Mouse (Mus musculus): ENCODE data around the gene Klf17. TPM values are rescaled to one million over a fixed set of nuclear protein-coding genes. Genes with fewer than 3 reads are reported as not detected.

Gene Klf17
- not detected in 2 replicates for polyA plus RNA-seq (2015; fragmentation: Nextera tagmentation; extraction: Ambion mirVana)

DNA sequence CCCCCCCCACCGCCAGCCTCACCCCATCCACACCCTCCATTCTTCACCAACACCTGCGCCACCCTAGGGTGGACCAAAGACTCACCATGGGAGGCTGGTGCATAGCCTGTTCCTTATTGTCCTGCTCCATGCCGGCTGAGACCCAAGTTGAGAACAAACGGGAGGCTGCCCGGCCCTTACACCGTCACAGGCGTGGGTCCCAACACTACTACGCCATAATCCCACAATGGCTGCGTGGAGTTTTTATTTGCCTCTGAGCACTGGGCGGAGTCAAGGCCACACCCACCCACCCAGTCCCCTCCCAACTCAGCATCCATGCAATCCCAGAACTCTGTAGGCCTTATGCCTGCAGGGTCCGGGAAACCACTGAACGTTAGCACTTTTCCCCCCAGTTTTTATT is at the start of gene Klf17:
TSS of gene Klf17 (minus strand) at position 233 of the 400 bp plus-strand sequence.
- Histone ChIP-seq H3K27me3 (no peaks in the 10 kb centered on the region), H3K36me3 (no peaks in the 10 kb centered on the region), H3K9me3 (replicated peaks) (no peaks in the 10 kb centered on the region), H3K4me3 (replicated peaks) (no peak within 1 kb of the TSS), H3K27ac (no peak within 1 kb of the TSS), H3K4me2 (no peak within 1 kb of the TSS), H3K4me1 (replicated peaks) (no peaks in the 10 kb centered on the region), H3K9ac (no peak within 1 kb of the TSS)
- ATAC-seq (ENCODE audit: low read depth): no peak
- no peak for DNase-seq
- WGBS (ENCODE audit: insufficient replicate concordance): 69% methylated on average over 12 of the region's 12 CpGs

DNA sequence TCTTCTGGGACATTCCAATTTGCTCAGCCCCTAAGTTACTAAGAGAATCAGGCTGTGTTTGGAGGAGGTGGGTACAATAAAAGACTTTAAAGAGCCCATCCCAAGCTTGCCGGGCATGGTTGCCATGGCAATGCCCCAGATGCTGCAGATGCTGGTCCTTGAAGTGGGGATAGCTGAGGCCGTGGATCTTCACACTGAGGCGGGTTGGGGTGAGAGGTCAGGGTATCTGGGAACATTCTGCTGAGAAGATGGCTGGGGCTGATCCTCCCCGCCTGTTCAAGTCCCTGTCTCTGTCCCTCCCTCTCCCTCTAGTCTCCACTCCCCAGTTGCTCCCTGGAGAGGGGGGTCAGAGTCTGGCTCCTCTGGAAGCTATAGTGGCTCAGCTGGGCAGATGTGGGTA is 48.9 kb upstream of the Klf17 start:
- Histone ChIP-seq H3K27me3 (0 out of 2 replicates have a peak, but pooled peaks cover 7% of the 10 kb centered on the region), H3K27ac (no peak overlapping the region), H3K4me1 (replicated peaks) (peaks cover 8% of the 10 kb centered on the region), H3K9me3 (replicated peaks) (no peaks in the 10 kb centered on the region; the same call in 1 of the 2 replicates), H3K4me2 (no peak overlapping the region), H3K4me3 (replicated peaks) (no peak overlapping the region), H3K9ac (no peak overlapping the region), H3K36me3 (no peaks in the 10 kb centered on the region)
- DNase-seq (no peak), ATAC-seq (ENCODE audit: low read depth) (no peak)
- 53% methylated on average over 4 of the region's 4 CpGs for WGBS (ENCODE audit: insufficient replicate concordance)

DNA sequence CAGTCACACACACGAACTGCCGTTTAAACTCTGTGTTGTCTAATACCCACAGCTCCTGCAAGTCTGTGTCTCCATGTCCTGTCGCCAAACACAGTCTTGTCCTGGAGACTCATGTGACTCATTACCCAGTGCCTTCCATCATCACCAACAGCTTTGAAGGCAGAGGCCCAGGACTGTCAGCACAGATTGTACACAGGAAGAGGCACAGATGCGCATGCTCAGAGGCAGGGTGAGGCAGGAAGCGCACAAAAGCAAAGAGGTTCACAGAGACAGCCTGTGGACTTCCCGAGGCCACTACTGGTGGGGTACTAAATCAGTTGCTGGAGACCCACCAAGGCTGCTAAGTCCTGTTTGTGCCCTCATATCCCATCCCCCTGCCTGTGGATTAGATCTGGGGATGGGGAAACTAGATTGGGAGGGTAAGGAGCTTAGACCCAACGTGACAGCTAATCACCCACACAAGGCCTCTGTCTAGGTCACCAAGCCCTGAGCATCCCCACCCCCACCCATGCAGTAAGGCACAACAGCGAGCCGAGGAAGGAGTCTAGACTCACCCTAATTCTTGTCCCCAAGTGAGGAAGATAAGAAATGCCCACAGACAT is 48.2 kb upstream of the Klf17 start:
- H3K36me3 ChIP-seq: no peaks in the 10 kb centered on the region
- no peaks in the 10 kb centered on the region; the same call in 1 of the 2 replicates for H3K9me3 ChIP-seq (replicated peaks)
- no peak overlapping the region for H3K4me3 ChIP-seq (replicated peaks)
- H3K4me2 ChIP-seq: no peak overlapping the region
- 0 out of 2 replicates have a peak, but pooled peaks cover 7% of the 10 kb centered on the region for H3K27me3 ChIP-seq
- no peak overlapping the region for H3K9ac ChIP-seq
- 38% methylated on average over 9 of the region's 9 CpGs for WGBS (ENCODE audit: insufficient replicate concordance)
- DNase-seq (no peak), ATAC-seq (ENCODE audit: low read depth) (no peak)
- peaks cover 8% of the 10 kb centered on the region for H3K4me1 ChIP-seq (replicated peaks)
- no peak overlapping the region for H3K27ac ChIP-seq

DNA sequence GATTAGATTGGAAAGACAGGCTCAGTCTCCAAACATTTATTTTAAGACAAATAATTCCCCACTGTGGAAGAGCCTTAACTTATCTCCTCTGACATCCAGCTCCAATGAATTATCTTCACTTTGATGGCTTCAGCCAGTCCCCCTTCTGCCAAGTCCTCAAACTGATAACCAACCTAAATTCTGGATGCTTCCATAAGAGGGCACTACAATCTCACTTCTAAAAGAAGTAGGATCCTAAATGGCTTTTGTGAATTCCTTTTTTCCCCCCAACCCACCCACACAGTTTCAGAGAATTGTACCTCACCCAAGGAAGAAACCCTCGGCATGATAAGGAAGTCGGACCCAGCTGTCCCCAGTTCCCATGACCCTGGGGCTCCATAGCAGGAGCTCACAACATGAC is 45.5 kb upstream of the Klf17 start:
- ATAC-seq (ENCODE audit: low read depth): no peak
- DNase-seq: no peak

DNA sequence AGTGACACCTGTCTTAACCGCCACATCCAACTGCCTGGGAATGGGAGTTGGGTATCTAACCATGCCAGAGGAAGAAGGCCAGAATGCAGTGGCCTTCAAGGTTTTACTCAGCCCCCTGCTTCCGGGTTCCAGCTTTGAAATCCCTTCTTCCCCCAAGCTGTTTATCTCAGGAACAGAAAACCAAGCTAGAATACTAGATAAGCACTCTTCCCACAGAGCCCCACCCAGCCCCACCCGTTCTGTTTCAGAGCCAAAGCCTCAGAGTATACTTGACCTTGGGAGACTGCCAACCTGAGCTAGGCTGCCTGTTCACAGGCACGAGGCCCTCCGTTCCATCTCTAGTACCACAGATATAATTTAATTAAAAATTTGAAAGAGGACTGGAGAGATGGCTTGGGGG is 41.5 kb upstream of the Klf17 start:
- H3K9ac ChIP-seq: peak overlapping the region; percentile 29; the same call in 1 of the 2 replicates
- peak; percentile 34 for DNase-seq

More for the DNA sequence above, 45.5 kb upstream of the Klf17 start:
- no peak overlapping the region for H3K9ac ChIP-seq
- no peak overlapping the region for H3K27ac ChIP-seq
- H3K4me2 ChIP-seq: no peak overlapping the region
- peaks cover 9% of the 10 kb centered on the region; the same call in 1 of the 2 replicates for H3K27me3 ChIP-seq
- 52% methylated on average over 2 of the region's 2 CpGs for WGBS (ENCODE audit: insufficient replicate concordance)
- H3K9me3 ChIP-seq (replicated peaks): no peaks in the 10 kb centered on the region; the same call in 1 of the 2 replicates
- peaks cover 26% of the 10 kb centered on the region for H3K4me1 ChIP-seq (replicated peaks)
- no peaks in the 10 kb centered on the region for H3K36me3 ChIP-seq
- no peak overlapping the region for H3K4me3 ChIP-seq (replicated peaks)

DNA sequence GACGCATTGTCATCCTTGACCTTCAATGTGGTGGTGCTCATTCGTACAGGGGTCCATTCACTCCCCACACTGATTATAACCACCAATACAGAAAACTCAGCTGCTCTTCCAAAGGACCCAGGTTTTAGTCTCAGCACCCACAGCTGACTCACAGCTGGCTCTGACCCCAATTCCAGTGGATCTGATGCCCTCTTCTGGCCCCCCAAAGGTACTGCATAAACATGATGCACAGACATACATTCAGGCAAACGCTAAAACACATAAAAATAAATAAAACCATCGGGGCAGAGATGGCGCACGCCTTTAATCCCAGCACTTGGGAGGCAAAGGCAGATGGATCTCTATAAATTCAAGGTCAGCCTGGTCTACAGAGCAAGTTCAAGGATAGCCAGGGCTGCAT is 34.5 kb upstream of the Klf17 start:
- Histone ChIP-seq H3K4me3 (replicated peaks) (no peak overlapping the region), H3K36me3 (no peaks in the 10 kb centered on the region), H3K4me2 (no peak overlapping the region), H3K27ac (no peak overlapping the region), H3K9me3 (replicated peaks) (no peaks in the 10 kb centered on the region), H3K4me1 (replicated peaks) (no peaks in the 10 kb centered on the region), H3K27me3 (no peaks in the 10 kb centered on the region), H3K9ac (no peak overlapping the region)
- 65% methylated on average over 6 of the region's 6 CpGs for WGBS (ENCODE audit: insufficient replicate concordance)
- ATAC-seq (ENCODE audit: low read depth): no peak
- no peak for DNase-seq

More for the DNA sequence above, 41.5 kb upstream of the Klf17 start:
- H3K36me3 ChIP-seq: no peaks in the 10 kb centered on the region
- H3K4me1 ChIP-seq (replicated peaks): peaks cover 23% of the 10 kb centered on the region
- peak; percentile 88 for ATAC-seq (ENCODE audit: low read depth)
- H3K27me3 ChIP-seq: peaks cover 3% of the 10 kb centered on the region; the same call in 1 of the 2 replicates
- H3K9me3 ChIP-seq (replicated peaks): no peaks in the 10 kb centered on the region
- H3K4me3 ChIP-seq (replicated peaks): no peak overlapping the region
- H3K4me2 ChIP-seq: peak overlapping the region; percentile 46
- H3K27ac ChIP-seq: no peak overlapping the region; the same call in 1 of the 2 replicates
- WGBS (ENCODE audit: insufficient replicate concordance): 16% methylated on average over 5 of the region's 5 CpGs

DNA sequence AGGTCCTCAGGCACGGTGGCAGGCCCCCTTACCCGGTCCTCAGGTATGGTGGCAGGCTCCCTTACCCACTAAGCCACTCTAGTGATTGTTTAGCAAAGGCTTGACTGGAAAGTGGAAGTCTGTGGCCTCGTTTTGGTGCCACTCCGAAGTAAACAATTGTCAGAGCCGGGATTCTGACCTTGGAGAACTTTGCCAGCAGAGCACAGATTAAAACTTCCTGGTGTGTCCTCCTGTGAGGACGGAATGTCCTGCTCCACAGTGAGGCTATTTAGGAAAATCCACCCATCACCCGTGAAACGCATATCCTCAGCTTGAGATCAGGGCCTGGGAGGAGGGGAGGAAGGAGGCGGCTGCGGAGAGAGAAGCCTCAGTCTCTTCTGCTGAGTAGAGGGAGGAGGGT is 22.9 kb upstream of the Klf17 start:
- no peak overlapping the region for H3K27ac ChIP-seq
- no peak overlapping the region for H3K4me3 ChIP-seq (replicated peaks)
- 56% methylated on average over 10 of the region's 10 CpGs for WGBS (ENCODE audit: insufficient replicate concordance)
- H3K27me3 ChIP-seq: no peaks in the 10 kb centered on the region
- H3K9ac ChIP-seq: no peak overlapping the region
- ATAC-seq (ENCODE audit: low read depth) (no peak), DNase-seq (no peak)
- no peaks in the 10 kb centered on the region for H3K36me3 ChIP-seq
- peaks cover 19% of the 10 kb centered on the region for H3K4me1 ChIP-seq (replicated peaks)
- 0 out of 2 replicates have a peak overlapping the region, but pooled peaks have one; percentile 53 for H3K4me2 ChIP-seq
- no peaks in the 10 kb centered on the region for H3K9me3 ChIP-seq (replicated peaks)

DNA sequence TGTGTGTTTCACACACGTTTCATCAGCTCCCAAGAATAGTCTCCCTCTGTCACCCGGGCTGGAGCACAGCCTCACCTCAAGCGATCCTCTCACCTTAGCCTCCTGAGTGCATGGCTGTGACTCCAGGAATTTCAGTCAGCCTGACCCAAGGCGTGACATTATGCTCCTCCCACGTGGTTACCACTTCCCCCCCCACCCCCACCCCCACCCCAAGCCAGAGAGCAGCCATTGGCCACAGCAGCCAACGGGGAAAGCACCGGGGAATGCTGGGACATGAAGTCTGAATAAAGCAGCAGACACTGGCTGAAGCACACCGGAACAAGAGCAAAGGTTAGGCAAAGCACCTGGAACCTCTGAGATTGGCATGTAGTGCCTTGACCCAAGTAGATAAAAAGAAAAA is 21.5 kb upstream of the Klf17 start:
- Histone ChIP-seq H3K27me3 (no peaks in the 10 kb centered on the region), H3K9me3 (replicated peaks) (no peaks in the 10 kb centered on the region), H3K4me2 (peak overlapping the region; percentile 53), H3K9ac (peak overlapping the region; percentile 49), H3K27ac (no peak overlapping the region), H3K4me3 (replicated peaks) (peak overlapping the region; percentile 35), H3K36me3 (no peaks in the 10 kb centered on the region), H3K4me1 (replicated peaks) (peaks cover 17% of the 10 kb centered on the region)
- WGBS (ENCODE audit: insufficient replicate concordance): 19% methylated on average over 8 of the region's 8 CpGs
- peak; percentile 89 for ATAC-seq (ENCODE audit: low read depth)
- peak; percentile 53 for DNase-seq

DNA sequence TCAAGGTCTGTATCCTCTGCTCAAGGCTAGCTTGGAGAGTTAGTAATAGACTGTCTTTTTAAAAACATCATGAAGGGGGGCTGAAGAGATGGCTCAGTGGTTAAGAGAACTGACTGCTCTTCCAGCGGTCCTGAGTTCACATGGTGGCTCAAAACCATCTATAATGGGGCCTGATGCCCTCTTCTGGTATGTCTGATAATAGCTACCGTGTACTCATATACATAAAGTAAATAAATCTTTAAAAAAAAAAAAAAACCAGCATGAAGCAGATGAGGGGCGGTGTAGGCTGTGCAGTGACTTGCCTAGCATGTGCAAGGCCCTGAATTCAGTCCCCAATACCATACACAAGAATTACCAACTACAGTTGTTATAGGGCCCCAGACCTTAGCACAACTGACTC is 17.5 kb upstream of the Klf17 start:
- no peaks in the 10 kb centered on the region for H3K27me3 ChIP-seq
- WGBS (ENCODE audit: insufficient replicate concordance): 76% methylated on average over 3 of the region's 3 CpGs
- H3K27ac ChIP-seq: no peak overlapping the region
- H3K4me2 ChIP-seq: no peak overlapping the region
- peaks cover 17% of the 10 kb centered on the region for H3K4me1 ChIP-seq (replicated peaks)
- H3K9ac ChIP-seq: no peak overlapping the region
- no peak overlapping the region for H3K4me3 ChIP-seq (replicated peaks)
- H3K36me3 ChIP-seq: no peaks in the 10 kb centered on the region
- DNase-seq (no peak), ATAC-seq (ENCODE audit: low read depth) (no peak)
- no peaks in the 10 kb centered on the region for H3K9me3 ChIP-seq (replicated peaks)

DNA sequence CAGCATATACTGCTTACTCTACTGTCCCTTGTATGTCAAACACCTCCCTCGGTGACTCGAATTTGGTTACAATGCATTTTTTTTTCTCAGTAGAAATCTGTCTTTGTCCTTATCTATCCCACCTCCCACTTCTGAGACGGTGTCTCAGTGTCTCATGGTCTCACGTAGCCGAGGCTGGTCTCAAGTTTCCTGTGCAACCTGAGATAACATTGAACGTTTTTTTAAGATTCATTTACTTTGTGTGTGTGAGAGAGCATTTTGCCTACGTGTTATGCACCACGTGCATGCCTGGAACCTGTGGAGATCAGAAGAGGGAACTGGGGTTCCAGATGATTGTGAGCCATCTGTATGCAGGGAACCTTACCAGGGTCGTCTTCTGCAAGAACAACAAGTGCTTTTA is 7.5 kb upstream of the Klf17 start:
- no peak overlapping the region for H3K4me3 ChIP-seq (replicated peaks)
- H3K36me3 ChIP-seq: no peaks in the 10 kb centered on the region
- no peak overlapping the region for H3K27ac ChIP-seq
- H3K4me1 ChIP-seq (replicated peaks): no peaks in the 10 kb centered on the region
- DNase-seq (no peak), ATAC-seq (ENCODE audit: low read depth) (no peak)
- H3K9ac ChIP-seq: no peak overlapping the region
- no peaks in the 10 kb centered on the region for H3K27me3 ChIP-seq
- WGBS (ENCODE audit: insufficient replicate concordance): 16% methylated on average over 9 of the region's 9 CpGs
- H3K9me3 ChIP-seq (replicated peaks): no peaks in the 10 kb centered on the region
- no peak overlapping the region for H3K4me2 ChIP-seq

DNA sequence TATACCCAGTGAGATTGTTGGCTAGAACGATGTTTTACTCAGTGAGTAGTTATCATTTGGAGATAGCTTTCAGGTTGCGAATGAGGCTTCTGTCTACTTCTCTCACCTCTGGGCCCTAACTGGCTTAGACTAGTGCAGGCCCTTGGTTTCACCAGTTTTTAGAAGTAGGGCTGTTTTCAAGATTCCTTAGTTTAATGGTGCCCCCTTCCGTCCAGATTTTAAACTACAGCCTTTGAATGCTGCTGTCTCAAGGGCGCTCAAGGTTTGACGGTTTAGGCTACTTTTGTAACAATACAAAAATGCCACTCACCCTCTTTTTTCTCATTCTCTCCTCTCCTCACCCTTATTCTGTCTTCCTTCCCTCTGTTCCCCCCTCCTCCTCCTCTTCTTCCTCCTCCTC is 5.5 kb upstream of the Klf17 start:
- H3K9ac ChIP-seq: no peak overlapping the region
- WGBS (ENCODE audit: insufficient replicate concordance): 18% methylated on average over 5 of the region's 5 CpGs
- H3K27ac ChIP-seq: no peak overlapping the region
- H3K27me3 ChIP-seq: no peaks in the 10 kb centered on the region
- ATAC-seq (ENCODE audit: low read depth) (no peak), DNase-seq (peak; percentile 27)
- no peak overlapping the region for H3K4me3 ChIP-seq (replicated peaks)
- no peaks in the 10 kb centered on the region for H3K4me1 ChIP-seq (replicated peaks)
- no peaks in the 10 kb centered on the region for H3K9me3 ChIP-seq (replicated peaks)
- H3K4me2 ChIP-seq: no peak overlapping the region
- no peaks in the 10 kb centered on the region for H3K36me3 ChIP-seq

DNA sequence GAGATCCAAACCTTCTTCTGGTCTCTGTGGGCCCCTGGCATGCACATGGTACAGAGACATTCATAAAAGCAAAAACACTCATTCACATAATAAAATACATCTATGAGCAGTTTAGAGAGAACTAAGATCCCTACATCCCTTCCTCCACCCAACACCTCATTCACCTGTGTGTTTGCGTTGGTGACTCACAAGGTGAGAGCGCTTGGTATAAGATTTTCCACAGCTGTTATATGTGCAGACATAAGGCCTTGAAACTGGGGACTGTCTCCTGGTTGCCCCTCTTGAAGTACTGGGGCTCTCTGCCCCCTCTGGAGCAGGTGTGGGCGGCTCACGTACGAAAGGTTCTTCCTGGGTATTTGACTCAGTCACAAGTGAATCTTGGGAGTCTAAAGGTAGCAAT is 5.3 kb downstream of the Klf17 start:
- Histone ChIP-seq H3K4me1 (replicated peaks) (no peaks in the 10 kb centered on the region), H3K27me3 (no peaks in the 10 kb centered on the region), H3K9me3 (replicated peaks) (no peaks in the 10 kb centered on the region), H3K4me3 (replicated peaks) (no peak overlapping the region), H3K4me2 (no peak overlapping the region), H3K9ac (no peak overlapping the region), H3K36me3 (no peaks in the 10 kb centered on the region), H3K27ac (no peak overlapping the region)
- ATAC-seq (ENCODE audit: low read depth) (no peak), DNase-seq (no peak)
- WGBS (ENCODE audit: insufficient replicate concordance): 83% methylated on average over 5 of the region's 5 CpGs
